Mouse (Mus musculus): ENCODE data around the gene Snorc.

Gene Snorc

GRCm38 (mm10) chr1:87510845-87511244 is 40.8 kb downstream of the Snorc start:
- no peak for DNase-seq

GRCm38 (mm10) chr1:87520467-87520866 is 50.4 kb downstream of the Snorc start:
- DNase-seq = no peak

- DNase-seq = no peak
Observed at GRCm38 (mm10) chr1:87521523-87521922, 51.5 kb downstream of the Snorc start.

DNA sequence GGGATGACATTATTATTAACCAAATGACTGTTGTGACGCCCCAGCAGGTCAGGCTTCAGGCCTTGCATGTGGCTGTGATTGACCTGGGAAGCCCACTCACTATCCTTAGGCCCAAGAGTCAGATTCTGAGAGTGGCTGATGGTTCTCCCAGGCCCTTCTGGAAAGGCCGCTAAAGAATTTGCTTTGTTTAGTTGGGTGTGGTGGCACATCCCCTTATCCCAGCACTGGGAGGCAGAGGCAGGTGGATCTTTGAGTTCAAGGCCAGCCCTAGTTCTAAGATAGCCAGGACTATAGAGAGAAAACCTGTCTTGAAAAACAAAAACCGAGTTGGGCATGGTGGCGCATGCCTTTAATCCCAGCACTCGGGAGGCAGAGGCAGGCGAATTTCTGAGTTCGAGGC is 55.0 kb downstream of the Snorc start:
- no peak for DNase-seq

Measured in thymus, postnatal 14 days (tissue).